Mouse (Mus musculus): ENCODE measurements around the gene Ube2e1. TPM values are rescaled to one million over a fixed set of nuclear protein-coding genes. Genes with fewer than 3 reads are reported as not detected.
"Not testable (repeated sequence)": the region's sequence is repeated elsewhere in the genome, so short reads cannot be mapped to it uniquely, and the experiment has no call there.

Ube2e1 gene
- total RNA-seq, 2 experiments from 2014 or later: 89.6 to 97.0 TPM

GRCm38 (mm10) chr14:18326968-18327672 is 4.5 kb downstream of the Ube2e1 start:
- DNase-seq (ENCODE audit: low spot score): no peak

GRCm38 (mm10) chr14:18317457-18318411 is 13.9 kb downstream of the Ube2e1 start:
- DNase-seq (ENCODE audit: low spot score): no peak

GRCm38 (mm10) chr14:18304165-18304564 is 27.5 kb downstream of the Ube2e1 start:
- no peak for DNase-seq (ENCODE audit: low spot score)

GRCm38 (mm10) chr14:18303262-18303661 is 28.4 kb downstream of the Ube2e1 start:
- DNase-seq (ENCODE audit: low spot score): peak; percentile 90

GRCm38 (mm10) chr14:18302750-18303149 is 28.9 kb downstream of the Ube2e1 start:
- no peak for DNase-seq (ENCODE audit: low spot score)

- DNase-seq (ENCODE audit: low spot score): no peak
These were observed 30.1 kb downstream of the Ube2e1 start for GRCm38 (mm10) chr14:18301591-18301990.

GRCm38 (mm10) chr14:18300676-18301075 is 31.0 kb downstream of the Ube2e1 start:
- DNase-seq (ENCODE audit: low spot score): no peak

- no peak for DNase-seq (ENCODE audit: low spot score)
These were observed 32.8 kb downstream of the Ube2e1 start for GRCm38 (mm10) chr14:18298874-18299273.

GRCm38 (mm10) chr14:18297441-18297840 is 34.2 kb downstream of the Ube2e1 start:
- no peak for DNase-seq (ENCODE audit: low spot score)

- no peak for DNase-seq (ENCODE audit: low spot score)
These were observed 39.1 kb downstream of the Ube2e1 start for GRCm38 (mm10) chr14:18292578-18292977.

- no peak for DNase-seq (ENCODE audit: low spot score)
These were observed 39.5 kb downstream of the Ube2e1 start for GRCm38 (mm10) chr14:18292111-18292510.

- DNase-seq (ENCODE audit: low spot score): no peak
These were observed 44.3 kb downstream of the Ube2e1 start for GRCm38 (mm10) chr14:18287391-18287790.

- DNase-seq (ENCODE audit: low spot score): no peak
These were observed 45.2 kb downstream of the Ube2e1 start for GRCm38 (mm10) chr14:18286441-18286840.

GRCm38 (mm10) chr14:18285476-18285875 is 46.2 kb downstream of the Ube2e1 start:
- no peak for DNase-seq (ENCODE audit: low spot score)

- DNase-seq (ENCODE audit: low spot score): peak; percentile 41
These were observed 47.1 kb downstream of the Ube2e1 start for GRCm38 (mm10) chr14:18284581-18284980.

- DNase-seq (ENCODE audit: low spot score): no peak
These were observed 51.3 kb downstream of the Ube2e1 start for GRCm38 (mm10) chr14:18280375-18280774.

- no peak for DNase-seq (ENCODE audit: low spot score)
These were observed 57.1 kb downstream of the Ube2e1 start for GRCm38 (mm10) chr14:18274526-18274925.

- DNase-seq (ENCODE audit: low spot score): no peak
These were observed 60.0 kb downstream of the Ube2e1 start for GRCm38 (mm10) chr14:18271666-18272065.

- peak; percentile 99 for DNase-seq (ENCODE audit: low spot score)
These were observed 60.9 kb downstream of the Ube2e1 start, which contains the start of the genes Nkiras1 and Rpl15 for GRCm38 (mm10) chr14:18270529-18271441. Nkiras1 (plus strand) TSS chr14:18271136. Rpl15 (minus strand) TSS chr14:18271391.

GRCm38 (mm10) chr14:18269947-18270528 is 61.6 kb downstream of the Ube2e1 start:
- DNase-seq (ENCODE audit: low spot score): not testable (repeated sequence)

GRCm38 (mm10) chr14:18263427-18263826 is 68.2 kb downstream of the Ube2e1 start:
- DNase-seq (ENCODE audit: low spot score): no peak
